9 mouse cellular contexts compared by ENCODE assay signal in genomic region chr14:51738411-51739149, GRCm38 (mm10). TPM values are rescaled to one million over a fixed set of nuclear protein-coding genes. Genes with fewer than 3 reads are reported as not detected.
A peak's percentile ranks its signal among the peaks of the same experiment; 100 is the strongest.
DNase-seq lines count a peak whose midpoint lies in the region; ATAC-seq lines count a peak whose summit lies in the region.
"Had no signal": no experiment of that assay in that cellular context is flagged by ENCODE, and none has a peak within 500 bp of the region (broad histone marks: within the 10 kb centered on the region; RNA-seq: fewer than 3 reads in every experiment).

No protein-coding gene starts in this region.

- H3K9me3 ChIP-seq in forebrain, embryonic 13.5 days (replicated peaks) = no peaks in the 10 kb centered on the region

- WGBS in forebrain, embryonic 13.5 days = 2% methylated on average over 29 of the region's 29 CpGs

- ATAC-seq in forebrain, embryonic 13.5 days = no peak
- no peak for ATAC-seq in activated CD4-positive, CD25-positive, alpha-beta regulatory T cell, adult 4 months

- H3K27me3 ChIP-seq in forebrain, embryonic 13.5 days = peaks cover 51% of the 10 kb centered on the region

- peak; percentile 1 to 17 for DNase-seq in left cerebral cortex, adult 9 months (ENCODE audit: low spot score in 2 of 2)
- no peak for DNase-seq in left cerebral cortex, adult 11 months (ENCODE audit: low spot score)
- peak; percentile 8 to 19 for DNase-seq in layer of hippocampus, postnatal 10 days (ENCODE audit: low spot score in 2 of 2)
- peak; percentile 17 for DNase-seq in right cerebral cortex, adult 18-20 months
- DNase-seq in cerebellum, postnatal 25 days = no peak
- no peak for DNase-seq in urinary bladder, postnatal 4 days (ENCODE audit: low spot score in 2 of 2)

- peaks cover 24% of the 10 kb centered on the region for H3K4me1 ChIP-seq in forebrain, embryonic 13.5 days

- no peaks in the 10 kb centered on the region for H3K36me3 ChIP-seq in forebrain, embryonic 13.5 days (ENCODE audit: poor library complexity, severe bottlenecking)

- H3K27ac ChIP-seq in forebrain, embryonic 13.5 days = no peak overlapping the region

- peak overlapping the region; percentile 65 for H3K4me2 ChIP-seq in forebrain, embryonic 13.5 days

- H3K9ac ChIP-seq in forebrain, embryonic 13.5 days = no peak overlapping the region

- H3K4me3 ChIP-seq in forebrain, embryonic 13.5 days = peak overlapping the region; percentile 22

RNA-seq across cellular contexts. Expression of gene Gm5800, which starts 21.6 kb away (rescaled TPM):
- not detected in 2 replicates for polyA plus RNA-seq in forebrain, embryonic 13.5 days (2015; fragmentation: Nextera tagmentation; extraction: Ambion mirVana)
- not detected for total RNA-seq in layer of hippocampus, postnatal 10 days (2021)
- not detected for polyA plus RNA-seq in activated CD4-positive, CD25-positive, alpha-beta regulatory T cell, adult 4 months (2017; shearing (Covaris generic))
- total RNA-seq: liver, adult 2 months had no signal
- polyA plus RNA-seq: liver, adult 2 months had no signal

RNA-seq across cellular contexts. Expression of gene Ang4, which starts 34.8 kb away (rescaled TPM):
- polyA plus RNA-seq in forebrain, embryonic 13.5 days (2015; fragmentation: Nextera tagmentation; extraction: Ambion mirVana) = not detected in 2 replicates
- not detected for total RNA-seq in layer of hippocampus, postnatal 10 days (2021)
- polyA plus RNA-seq in activated CD4-positive, CD25-positive, alpha-beta regulatory T cell, adult 4 months (2017; shearing (Covaris generic)) = not detected
- total RNA-seq: liver, adult 2 months had no signal
- polyA plus RNA-seq: liver, adult 2 months had no signal

RNA-seq across cellular contexts. Expression of gene Gm17079, which starts 43.3 kb away (rescaled TPM):
- not detected in 2 replicates for polyA plus RNA-seq in forebrain, embryonic 13.5 days (2015; fragmentation: Nextera tagmentation; extraction: Ambion mirVana)
- total RNA-seq in layer of hippocampus, postnatal 10 days (2021) = not detected
- not detected for polyA plus RNA-seq in activated CD4-positive, CD25-positive, alpha-beta regulatory T cell, adult 4 months (2017; shearing (Covaris generic))
- total RNA-seq: liver, adult 2 months had no signal
- polyA plus RNA-seq: liver, adult 2 months had no signal

Comparison
In these comparisons a context has a peak if more than half of its experiments do, and no peak if none do; other contexts are left out.
1. DNase-seq: peak in left cerebral cortex, adult 9 months (2 of 2), layer of hippocampus, postnatal 10 days (2 of 2) and right cerebral cortex, adult 18-20 months (single experiment); none in left cerebral cortex, adult 11 months (single experiment), cerebellum, postnatal 25 days (0 of 2) and urinary bladder, postnatal 4 days (0 of 2).